Mouse (Mus musculus) embryonic facial prominence, embryonic 13.5 days (tissue): ENCODE data around the gene Rock2. TPM values are rescaled to one million over a fixed set of nuclear protein-coding genes. Genes with fewer than 3 reads are reported as not detected.

Experiments used
- ATAC-seq: fragments of 200-750 bp; cut with Nextera tagmentation; 2 replicates; pipeline ENCODE4 v1.8.0; 2017; ENCODE audit warnings: low read depth; ENCODE audit not compliant: insufficient number of reproducible peaks, insufficient read depth, low FRiP score, low TSS enrichment
- H3K27ac ChIP-seq: fragments of 300-500 bp; sonication (generic); 2 replicates; pipeline ENCODE4 v1.5.1; 2015; ENCODE audit warnings: moderate library complexity, mild to moderate bottlenecking, inconsistent platforms
- H3K27me3 ChIP-seq: fragments of 300-500 bp; sonication (generic); 2 replicates; pipeline ENCODE4 v1.6.1; 2015; ENCODE audit warnings: mild to moderate bottlenecking, inconsistent platforms
- H3K36me3 ChIP-seq: fragments of 300-500 bp; sonication (generic); 2 replicates; pipeline ENCODE4 v1.6.1; 2015; ENCODE audit warnings: mild to moderate bottlenecking, inconsistent platforms
- H3K4me1 ChIP-seq: fragments of 300-500 bp; sonication (generic); 2 replicates; pipeline ENCODE4 v1.6.1; 2015; ENCODE audit warnings: inconsistent platforms
- H3K4me2 ChIP-seq: fragments of 300-500 bp; sonication (generic); 2 replicates; pipeline ENCODE4 v1.6.1; 2015; ENCODE audit warnings: moderate library complexity, mild to moderate bottlenecking, inconsistent platforms
- H3K4me3 ChIP-seq: fragments of 300-500 bp; sonication (generic); 2 replicates; pipeline ENCODE4 v1.5.1; 2015; ENCODE audit warnings: mild to moderate bottlenecking, inconsistent platforms
- H3K9ac ChIP-seq: fragments of 300-500 bp; sonication (generic); 2 replicates; pipeline ENCODE4 v1.6.1; 2015; ENCODE audit warnings: mild to moderate bottlenecking, inconsistent platforms
- H3K9me3 ChIP-seq: fragments of 300-500 bp; sonication (generic); 2 replicates; pipeline ENCODE4 v1.6.1; 2016; ENCODE audit warnings: inconsistent platforms
- WGBS: fragments of 180-500 bp; shearing (Covaris S2); methylation state at CpG from one replicate; pipeline ENCODE4 v1.1.7; 2015; ENCODE audit warnings: mixed read lengths; 5-methylcytosine and 5-hydroxymethylcytosine counted together
- polyA plus RNA-seq: library from polyadenylated mRNA; unstranded; fragments of >200 nt; fragmentation: Nextera tagmentation; extraction: Ambion mirVana; gene quantifications from 2 replicates; pipeline ENCODE4 v1.2.1, GENCODE M21; 2015

Gene Rock2
- polyA plus RNA-seq: 14.6 and 17.6 TPM in 2 replicates

DNA sequence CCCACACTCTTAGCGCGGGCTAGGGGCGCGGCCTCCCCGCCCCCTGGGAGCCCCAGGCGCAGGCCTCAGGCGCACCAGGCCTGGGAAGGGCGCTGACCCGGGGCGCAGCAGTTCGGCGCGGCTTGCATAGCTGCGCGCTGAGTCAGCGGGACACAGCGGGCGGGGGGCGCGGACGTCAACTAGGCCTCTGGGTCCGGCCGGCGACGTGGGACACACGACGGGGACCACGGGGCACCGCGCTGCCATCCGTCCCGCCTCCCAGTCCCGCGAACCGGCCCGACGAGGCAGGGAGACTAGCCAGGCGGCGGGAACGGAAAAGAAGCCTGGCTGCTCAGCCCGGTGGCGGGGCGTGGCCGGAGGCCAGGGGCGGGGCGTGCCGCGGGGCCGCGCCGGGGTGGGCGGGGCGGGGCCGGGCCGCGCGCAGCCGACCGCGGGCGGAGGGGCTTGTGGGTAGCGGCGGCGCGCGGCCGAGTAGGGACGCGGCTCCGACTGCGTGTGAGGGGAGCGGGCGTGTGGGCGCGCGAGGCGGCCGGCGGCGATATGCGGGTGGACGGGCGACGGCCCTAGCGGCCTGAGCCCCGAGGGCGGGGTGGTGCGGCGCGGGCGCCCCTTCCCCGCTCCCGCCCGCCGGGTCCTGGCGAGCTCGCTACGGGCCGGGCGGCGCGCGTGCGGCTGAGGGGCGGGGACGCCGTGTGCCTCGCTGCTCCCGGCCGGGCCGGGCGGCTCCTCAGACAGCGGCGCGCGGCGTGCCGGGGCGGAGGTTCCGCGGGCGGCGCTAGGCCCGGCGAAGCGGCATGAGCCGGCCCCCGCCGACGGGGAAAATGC, at the start of gene Rock2:
Gene Rock2 (plus strand): TSS at position 500 of the 825 bp plus-strand sequence.
- peak within 1 kb of the TSS; percentile 89 for H3K4me3 ChIP-seq
- H3K4me1 ChIP-seq: peaks cover 25% of the 10 kb centered on the region
- under 1% methylated on average over 115 of the region's 130 CpGs for WGBS
- peak; percentile 89 for ATAC-seq
- H3K27me3 ChIP-seq: no peaks in the 10 kb centered on the region
- peak within 1 kb of the TSS; percentile 85 for H3K4me2 ChIP-seq
- H3K9ac ChIP-seq: peak within 1 kb of the TSS; percentile 92
- H3K27ac ChIP-seq: peak within 1 kb of the TSS; percentile 96
- H3K36me3 ChIP-seq: no peaks in the 10 kb centered on the region
- H3K9me3 ChIP-seq: no peaks in the 10 kb centered on the region

DNA sequence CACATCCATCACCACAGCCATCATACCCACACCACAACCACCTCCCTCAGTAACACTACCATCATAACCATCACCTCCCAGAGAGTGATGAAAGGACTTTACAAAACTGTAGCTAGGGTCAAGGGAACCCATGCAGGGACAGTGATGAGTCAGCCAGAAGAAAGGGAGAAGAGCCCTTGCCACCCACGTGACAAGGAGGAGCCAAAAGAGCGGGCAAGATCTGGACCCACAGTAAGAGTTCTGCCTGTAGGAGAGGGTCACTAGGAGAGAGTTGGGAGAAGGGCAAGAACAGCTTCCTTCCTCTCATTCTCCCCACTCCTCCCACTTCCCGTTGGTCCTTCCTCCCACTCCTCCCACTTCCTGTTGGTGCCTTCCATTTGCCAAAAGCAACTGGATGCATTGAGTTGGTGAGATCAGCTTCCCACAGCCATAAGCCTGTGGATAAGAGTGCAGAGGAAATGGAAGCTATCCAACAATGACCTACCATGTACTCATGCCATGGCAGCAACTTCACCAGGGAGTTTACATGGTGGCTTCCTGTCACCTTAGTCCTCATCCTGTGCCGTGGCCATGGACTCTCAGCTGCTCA, 47.4 kb upstream of the Rock2 start:
- no peaks in the 10 kb centered on the region for H3K27me3 ChIP-seq
- no peaks in the 10 kb centered on the region for H3K36me3 ChIP-seq
- no peak overlapping the region for H3K4me3 ChIP-seq
- WGBS: 89% methylated on average over 4 of the region's 4 CpGs
- no peak for ATAC-seq
- peaks cover 12% of the 10 kb centered on the region for H3K4me1 ChIP-seq
- H3K4me2 ChIP-seq: no peak overlapping the region
- H3K27ac ChIP-seq: no peak overlapping the region
- H3K9ac ChIP-seq: no peak overlapping the region
- H3K9me3 ChIP-seq: no peaks in the 10 kb centered on the region

DNA sequence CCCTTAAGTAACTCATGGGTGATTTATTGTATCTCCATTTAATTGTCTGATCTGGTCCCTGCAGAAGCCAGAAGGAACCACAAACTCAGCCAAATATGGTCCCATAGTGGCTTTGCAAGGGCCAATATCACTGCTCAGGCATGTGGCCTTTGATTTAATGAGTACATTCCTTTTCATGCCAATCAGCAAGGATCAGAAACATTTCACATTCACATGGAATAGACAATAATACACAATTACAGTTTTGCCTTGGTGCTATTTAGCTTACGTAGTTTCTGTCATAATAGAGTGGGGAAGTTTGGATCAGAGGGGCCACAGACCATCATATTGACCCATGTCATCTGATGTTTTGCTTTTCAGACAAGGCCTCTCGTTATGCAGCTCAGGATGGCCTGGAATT, 46.2 kb upstream of the Rock2 start:
- H3K27me3 ChIP-seq: no peaks in the 10 kb centered on the region
- 77% methylated on average over 2 of the region's 2 CpGs for WGBS
- ATAC-seq: no peak
- H3K4me3 ChIP-seq: no peak overlapping the region
- no peak overlapping the region for H3K9ac ChIP-seq
- H3K27ac ChIP-seq: no peak overlapping the region
- no peaks in the 10 kb centered on the region for H3K36me3 ChIP-seq
- no peak overlapping the region for H3K4me2 ChIP-seq
- peaks cover 12% of the 10 kb centered on the region for H3K4me1 ChIP-seq
- no peaks in the 10 kb centered on the region for H3K9me3 ChIP-seq

DNA sequence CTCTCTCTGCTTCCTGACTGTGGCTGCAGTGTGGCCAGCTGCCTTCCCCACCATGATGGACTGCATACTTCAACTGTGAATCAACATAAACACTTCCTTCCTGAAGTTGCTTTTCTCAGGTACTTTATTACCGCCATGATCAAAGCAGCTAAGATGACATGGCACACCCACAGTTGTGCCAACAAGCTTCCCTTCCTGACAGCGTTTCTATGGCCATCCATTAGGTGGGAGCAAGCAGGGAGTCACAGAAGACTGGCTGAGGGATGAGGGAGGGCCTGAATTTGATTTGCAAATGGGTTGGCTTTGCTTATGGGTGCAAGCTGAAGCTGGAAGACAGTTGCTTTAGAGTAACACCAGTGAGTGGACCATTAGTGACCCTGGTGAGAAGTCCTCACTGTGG, 44.9 kb upstream of the Rock2 start:
- Histone ChIP-seq H3K36me3 (no peaks in the 10 kb centered on the region), H3K9ac (no peak overlapping the region), H3K4me3 (no peak overlapping the region), H3K27me3 (no peaks in the 10 kb centered on the region), H3K4me2 (no peak overlapping the region), H3K9me3 (no peaks in the 10 kb centered on the region), H3K27ac (no peak overlapping the region), H3K4me1 (peaks cover 12% of the 10 kb centered on the region)
- ATAC-seq: no peak
- 68% methylated on average over 2 of the region's 2 CpGs for WGBS

DNA sequence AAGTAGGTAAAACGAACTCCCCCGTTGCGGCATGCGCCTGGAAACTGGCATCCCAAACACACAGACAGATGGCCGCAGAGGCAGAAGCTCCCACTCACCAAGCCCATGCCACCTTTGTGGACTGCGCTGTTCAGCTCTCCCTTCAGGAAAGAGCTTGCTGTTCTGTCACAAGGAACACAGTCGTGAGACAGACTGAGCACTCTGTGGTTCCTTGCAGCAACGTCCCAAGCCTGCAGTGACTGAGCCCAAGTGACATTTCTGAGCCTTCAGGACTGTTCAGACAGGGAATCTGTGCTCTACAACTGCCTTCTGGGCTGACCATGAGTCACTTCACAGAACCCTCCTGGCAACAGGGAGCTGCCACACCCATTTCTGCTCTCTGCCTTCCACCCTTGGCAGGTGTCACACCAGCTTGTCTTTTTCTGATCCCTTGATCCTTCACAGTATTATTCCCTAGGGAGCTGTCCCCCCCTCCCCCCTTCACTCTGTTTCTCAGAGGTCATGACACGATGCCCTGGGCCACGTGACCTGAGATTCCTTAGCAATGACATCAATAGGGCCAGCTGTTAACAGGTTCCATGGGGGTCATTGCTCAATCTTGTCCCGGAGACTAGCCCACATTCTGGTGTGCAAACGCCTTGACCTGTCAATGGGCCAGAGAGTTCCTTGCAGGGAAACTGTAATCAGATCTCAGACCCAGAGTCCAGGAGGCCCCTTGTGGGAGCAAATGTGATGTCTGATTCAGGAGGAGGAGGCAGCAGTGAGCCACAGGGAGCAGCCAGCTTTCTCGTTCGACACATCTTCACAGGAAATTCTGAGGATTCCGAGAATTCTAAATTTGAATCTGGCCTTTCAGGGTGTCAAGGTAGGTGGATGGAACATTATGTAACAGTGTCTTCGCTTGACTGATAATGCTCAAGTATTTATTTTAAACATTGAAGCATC, 44.0 kb upstream of the Rock2 start:
- Histone ChIP-seq H3K4me2 (no peak overlapping the region), H3K4me1 (peaks cover 7% of the 10 kb centered on the region), H3K9me3 (no peaks in the 10 kb centered on the region), H3K27ac (no peak overlapping the region), H3K9ac (no peak overlapping the region), H3K27me3 (no peaks in the 10 kb centered on the region), H3K36me3 (no peaks in the 10 kb centered on the region), H3K4me3 (no peak overlapping the region)
- no peak for ATAC-seq
- WGBS: 40% methylated on average over 16 of the region's 16 CpGs

DNA sequence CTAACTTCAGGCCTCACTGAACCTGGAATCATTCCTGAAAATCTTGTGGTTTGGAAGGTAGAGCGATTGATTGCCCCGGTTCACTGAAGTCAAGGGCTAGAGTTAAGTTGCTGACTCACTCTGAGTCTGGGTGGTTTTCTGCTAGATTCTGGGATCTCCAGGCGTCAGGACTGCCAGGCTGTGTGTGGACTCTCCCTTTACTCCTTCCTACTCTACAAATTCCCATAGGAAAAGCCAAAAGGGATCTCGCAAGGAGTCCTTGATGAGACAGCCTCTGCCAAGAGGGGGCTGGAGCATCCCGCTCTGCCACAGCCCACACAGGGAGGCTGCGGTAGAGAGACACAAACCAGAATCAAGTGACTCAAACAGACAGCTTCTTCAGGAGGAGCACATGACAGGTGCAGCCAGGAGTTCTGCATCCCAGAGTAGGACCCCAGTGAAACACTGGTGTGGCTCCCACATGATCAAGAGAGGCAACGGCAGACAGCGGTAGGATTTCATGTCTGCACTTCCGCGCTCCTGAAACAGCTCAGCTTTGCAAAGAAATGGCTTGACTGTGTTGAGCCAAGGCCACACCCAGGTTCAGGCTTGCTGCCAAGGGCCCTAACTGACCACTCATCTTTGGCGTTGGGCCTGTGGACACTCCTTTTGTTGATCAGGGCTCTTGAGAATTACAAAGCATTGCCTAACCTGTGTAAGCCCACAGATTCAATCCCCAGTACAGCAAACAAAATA, 41.1 kb upstream of the Rock2 start:
- Histone ChIP-seq H3K4me2 (no peak overlapping the region), H3K36me3 (no peaks in the 10 kb centered on the region), H3K27me3 (no peaks in the 10 kb centered on the region), H3K9ac (no peak overlapping the region), H3K9me3 (no peaks in the 10 kb centered on the region), H3K4me1 (peaks cover 10% of the 10 kb centered on the region), H3K27ac (no peak overlapping the region), H3K4me3 (no peak overlapping the region)
- no peak for ATAC-seq
- WGBS: 83% methylated on average over 11 of the region's 11 CpGs

DNA sequence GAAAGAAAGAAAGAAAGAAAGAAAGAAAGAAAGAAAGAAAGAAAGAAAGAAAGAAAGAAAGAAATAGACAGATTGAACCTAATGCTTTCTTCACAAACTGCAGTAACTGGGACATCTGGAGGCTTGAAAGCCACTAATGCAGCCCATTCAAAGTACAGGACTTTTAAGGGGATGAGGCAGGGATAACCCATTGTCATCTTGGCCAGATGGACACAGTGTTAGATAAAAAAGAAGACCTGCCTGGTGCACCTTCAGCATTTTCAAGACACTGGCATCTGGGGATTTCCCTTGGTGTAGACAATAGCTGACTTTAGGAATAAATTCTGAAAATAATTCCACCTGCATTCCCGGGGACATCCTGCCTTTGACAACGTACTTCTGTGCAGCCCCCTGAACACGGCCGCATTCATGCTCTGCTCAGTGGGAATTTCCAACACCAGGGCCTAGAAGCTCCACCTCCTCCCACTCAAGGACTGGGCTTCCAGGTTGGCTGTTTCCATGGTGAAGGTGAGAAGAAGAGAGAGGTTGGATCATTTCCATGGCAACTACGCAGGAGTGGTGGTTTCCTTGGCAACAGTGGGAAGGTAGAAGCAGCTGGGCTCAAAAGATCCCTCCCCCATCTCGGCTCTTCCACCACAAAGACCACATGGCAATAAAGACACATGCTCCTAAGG, 38.9 kb upstream of the Rock2 start:
- 0 out of 2 replicates have a peak, but pooled peaks have one; percentile 71 for ATAC-seq
- Histone ChIP-seq H3K9me3 (no peaks in the 10 kb centered on the region), H3K9ac (no peak overlapping the region), H3K27ac (no peak overlapping the region), H3K36me3 (no peaks in the 10 kb centered on the region), H3K27me3 (no peaks in the 10 kb centered on the region), H3K4me2 (no peak overlapping the region), H3K4me1 (peaks cover 6% of the 10 kb centered on the region), H3K4me3 (no peak overlapping the region)
- WGBS: 36% methylated on average over 6 of the region's 6 CpGs

DNA sequence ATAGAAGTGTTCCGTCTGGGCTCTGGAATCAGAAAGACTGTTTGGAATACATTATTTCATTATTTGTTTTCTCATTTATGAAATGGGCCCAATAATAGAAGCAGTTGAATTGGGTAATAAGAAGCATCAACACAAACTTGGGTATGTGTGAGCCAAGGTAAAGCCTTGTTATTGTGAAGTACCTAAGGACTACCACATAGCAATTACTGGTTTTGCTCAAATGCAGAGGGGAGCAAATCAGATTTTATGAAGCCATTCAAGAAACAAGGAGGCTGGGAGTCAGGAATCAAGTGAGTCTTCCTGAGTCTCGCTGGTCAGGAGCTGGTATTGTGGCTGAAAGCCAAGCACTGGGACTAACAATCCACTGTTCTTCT, 38.4 kb upstream of the Rock2 start:
- no peaks in the 10 kb centered on the region for H3K36me3 ChIP-seq
- H3K4me3 ChIP-seq: no peak overlapping the region
- no peak overlapping the region for H3K9ac ChIP-seq
- no peaks in the 10 kb centered on the region for H3K9me3 ChIP-seq
- 63% methylated on average over 2 of the region's 2 CpGs for WGBS
- H3K27me3 ChIP-seq: no peaks in the 10 kb centered on the region
- H3K27ac ChIP-seq: no peak overlapping the region
- no peak for ATAC-seq
- H3K4me2 ChIP-seq: no peak overlapping the region
- peaks cover 3% of the 10 kb centered on the region for H3K4me1 ChIP-seq

DNA sequence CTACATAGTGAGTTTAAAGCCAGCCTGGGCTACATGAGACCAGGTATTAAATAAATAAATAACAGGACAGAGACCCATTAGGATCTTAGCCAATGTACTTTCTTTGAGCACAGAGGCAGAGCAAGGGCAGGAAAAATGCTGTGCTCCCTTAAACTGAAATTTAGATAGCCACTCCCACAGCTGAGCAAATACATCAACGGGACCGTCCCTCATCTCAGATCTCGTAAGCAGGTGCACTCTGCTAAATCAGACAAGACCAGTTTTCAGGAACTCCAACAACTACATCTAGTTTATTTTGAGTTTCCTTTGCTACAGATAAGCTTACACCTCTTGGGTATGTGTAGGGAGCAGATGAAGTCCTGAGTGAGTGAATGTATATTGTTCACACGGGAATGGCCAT, 36.6 kb upstream of the Rock2 start:
- no peak for ATAC-seq
- no peak overlapping the region for H3K27ac ChIP-seq
- 78% methylated on average over 4 of the region's 4 CpGs for WGBS
- no peak overlapping the region for H3K9ac ChIP-seq
- peaks cover 3% of the 10 kb centered on the region for H3K4me1 ChIP-seq
- no peak overlapping the region for H3K4me3 ChIP-seq
- no peak overlapping the region for H3K4me2 ChIP-seq
- H3K9me3 ChIP-seq: no peaks in the 10 kb centered on the region
- H3K36me3 ChIP-seq: no peaks in the 10 kb centered on the region
- no peaks in the 10 kb centered on the region for H3K27me3 ChIP-seq

DNA sequence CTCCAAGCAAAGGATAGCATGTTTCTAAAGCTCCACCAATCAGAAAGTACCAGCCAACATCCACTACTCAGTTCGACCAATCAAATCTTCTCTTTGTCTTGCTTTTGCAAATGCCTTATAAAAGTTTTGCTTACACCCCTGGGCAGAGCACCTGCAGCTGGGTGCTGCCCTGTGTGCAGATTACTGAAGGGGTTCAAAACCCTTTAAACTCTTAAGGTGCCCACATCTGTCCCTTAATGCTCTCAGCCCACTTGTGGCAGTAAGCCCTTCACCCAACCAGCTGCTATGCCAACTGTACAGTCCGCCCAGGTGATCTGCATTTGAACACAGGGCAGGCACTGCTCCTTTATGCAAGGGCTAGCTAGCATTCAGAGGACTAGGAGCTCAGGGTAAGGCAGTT, 34.9 kb upstream of the Rock2 start:
- 80% methylated on average over 2 of the region's 2 CpGs for WGBS
- Histone ChIP-seq H3K36me3 (no peaks in the 10 kb centered on the region), H3K27me3 (no peaks in the 10 kb centered on the region), H3K4me3 (no peak overlapping the region), H3K9me3 (no peaks in the 10 kb centered on the region), H3K4me1 (peaks cover 4% of the 10 kb centered on the region), H3K9ac (no peak overlapping the region), H3K4me2 (no peak overlapping the region), H3K27ac (no peak overlapping the region)
- no peak for ATAC-seq
